Comparison of ENCODE assay signal across 8 mouse cellular contexts in genomic region chr4:95557333-95557956, GRCm38 (mm10). TPM values are rescaled to one million over a fixed set of nuclear protein-coding genes. Genes with fewer than 3 reads are reported as not detected.
DNase-seq lines count a peak whose midpoint lies in the region; ATAC-seq and TF ChIP-seq lines count a peak whose summit lies in the region.

TSS of gene Fggy (plus strand) at chr4:95557507.

- H3K9ac ChIP-seq in embryonic facial prominence, embryonic 15.5 days, result peak within 1 kb of the TSS; percentile 26; the same call in 1 of the 2 replicates
- H3K9ac ChIP-seq in heart, adult 2 months (ENCODE audit: low read depth, low read length), result peak within 1 kb of the TSS; percentile 72
- peak within 1 kb of the TSS; percentile 53 for H3K9ac ChIP-seq in limb, embryonic 11.5 days (ENCODE audit: low read length)
- peak within 1 kb of the TSS; percentile 50 for H3K9ac ChIP-seq in midbrain, embryonic 13.5 days (replicated peaks)

- ATAC-seq in embryonic facial prominence, embryonic 15.5 days (ENCODE audit: insufficient number of reproducible peaks, low FRiP score, low TSS enrichment, low read depth), result peak; percentile 100
- peak; percentile 100 for ATAC-seq in limb, embryonic 11.5 days (ENCODE audit: insufficient number of reproducible peaks, low FRiP score, low TSS enrichment, low read depth)
- ATAC-seq in midbrain, embryonic 13.5 days, result peak; percentile 100

- TF ChIP-seq CTCF in bone marrow macrophage, adult 2 months (IDR thresholded peaks at IDR 0.05; ENCODE audit: low read depth, low read length), result no peak
- peak; percentile 58 for TF ChIP-seq CTCF in heart, adult 2 months (IDR thresholded peaks at IDR 0.05)
- peak; percentile 32 for TF ChIP-seq CTCF in kidney, adult 2 months (conservative IDR thresholded peaks at IDR 0.05; ENCODE audit: insufficient read depth, insufficient read length, low read depth, low read length)
- peak; percentile 9; the same call in 1 of the 2 replicates for TF ChIP-seq CTCF in small intestine, adult 2 months (IDR thresholded peaks at IDR 0.05; ENCODE audit: extremely low read depth, insufficient read length, insufficient replicate concordance, low read depth, low read length)

- no peaks in the 10 kb centered on the region for H3K36me3 ChIP-seq in embryonic facial prominence, embryonic 15.5 days
- H3K36me3 ChIP-seq in heart, adult 2 months (ENCODE audit: control insufficient read depth, insufficient read depth, low read length), result peaks cover 5% of the 10 kb centered on the region; the same call in 1 of the 2 replicates
- H3K36me3 ChIP-seq in kidney, adult 2 months (ENCODE audit: control insufficient read depth, insufficient read depth, low read length), result no peaks in the 10 kb centered on the region
- no peaks in the 10 kb centered on the region for H3K36me3 ChIP-seq in limb, embryonic 11.5 days (ENCODE audit: control insufficient read depth, insufficient read depth, low read length)
- H3K36me3 ChIP-seq in midbrain, embryonic 13.5 days, result no peaks in the 10 kb centered on the region
- H3K36me3 ChIP-seq in small intestine, adult 2 months (ENCODE audit: control insufficient read depth, insufficient read depth, low read length), result no peaks in the 10 kb centered on the region

- intact Hi-C loops in heart, adult 2 months (cut with DNase I), result loop anchor here (5.0 kb wide), 5 partner anchors 70 to 395 kb away; no protein-coding TSS in a partner anchor

- H3K27ac ChIP-seq in bone marrow macrophage, adult 2 months (ENCODE audit: insufficient read depth, low read depth, low read length), result peak within 1 kb of the TSS; percentile 20
- H3K27ac ChIP-seq in embryonic facial prominence, embryonic 15.5 days (replicated peaks), result peak within 1 kb of the TSS; percentile 85
- H3K27ac ChIP-seq in heart, adult 2 months, result peak within 1 kb of the TSS; percentile 89
- peak within 1 kb of the TSS; percentile 47 for H3K27ac ChIP-seq in kidney, adult 2 months (ENCODE audit: insufficient read depth, low read depth, low read length)
- 0 out of 2 replicates have a peak within 1 kb of the TSS, but pooled peaks have one; percentile 33 for H3K27ac ChIP-seq in limb, embryonic 11.5 days (replicated peaks; ENCODE audit: low read depth, low read length)
- H3K27ac ChIP-seq in midbrain, embryonic 13.5 days, result peak within 1 kb of the TSS; percentile 65
- peak within 1 kb of the TSS; percentile 51 for H3K27ac ChIP-seq in small intestine, adult 2 months (ENCODE audit: insufficient read depth, low read depth, low read length)

- TF ChIP-seq POLR2A in bone marrow macrophage, adult 2 months (IDR thresholded peaks at IDR 0.05; ENCODE audit: borderline replicate concordance, low read depth, low read length), result peak; percentile 67; the same call in 1 of the 2 replicates
- TF ChIP-seq POLR2A in heart, adult 2 months (IDR thresholded peaks at IDR 0.05; ENCODE audit: insufficient read depth, low read depth, low read length), result peak; percentile 88
- peak; percentile 66 for TF ChIP-seq POLR2A in kidney, adult 2 months (IDR thresholded peaks at IDR 0.05; ENCODE audit: low read depth, low read length)
- peak; percentile 52; the same call in 1 of the 2 replicates for TF ChIP-seq POLR2A in small intestine, adult 2 months (IDR thresholded peaks at IDR 0.05; ENCODE audit: low read depth, low read length)

- H3K9me3 ChIP-seq in embryonic facial prominence, embryonic 15.5 days (replicated peaks), result no peaks in the 10 kb centered on the region
- H3K9me3 ChIP-seq in limb, embryonic 11.5 days (ENCODE audit: control insufficient read depth, low read length), result no peaks in the 10 kb centered on the region
- H3K9me3 ChIP-seq in midbrain, embryonic 13.5 days, result no peaks in the 10 kb centered on the region

- no peak for TF ChIP-seq EP300 in heart, adult 2 months (IDR thresholded peaks at IDR 0.05; ENCODE audit: insufficient read depth, low read depth, low read length)

- peak within 1 kb of the TSS; percentile 60 for H3K4me2 ChIP-seq in embryonic facial prominence, embryonic 15.5 days (replicated peaks)
- peak within 1 kb of the TSS; percentile 48 for H3K4me2 ChIP-seq in limb, embryonic 11.5 days (ENCODE audit: low read depth, severe bottlenecking)
- H3K4me2 ChIP-seq in midbrain, embryonic 13.5 days (replicated peaks), result peak within 1 kb of the TSS; percentile 52

- H3K79me2 ChIP-seq in heart, adult 2 months (replicated peaks; ENCODE audit: control insufficient read depth, insufficient read depth, low read length), result no peaks in the 10 kb centered on the region

- peaks cover 14% of the 10 kb centered on the region for H3K4me1 ChIP-seq in bone marrow macrophage, adult 2 months (ENCODE audit: control insufficient read depth, insufficient read depth, low read length)
- H3K4me1 ChIP-seq in embryonic facial prominence, embryonic 15.5 days, result peaks cover 16% of the 10 kb centered on the region
- H3K4me1 ChIP-seq in heart, adult 2 months (ENCODE audit: control insufficient read depth, insufficient read depth, low read length), result no peaks in the 10 kb centered on the region; the same call in 1 of the 2 replicates
- peaks cover 3% of the 10 kb centered on the region; the same call in 1 of the 2 replicates for H3K4me1 ChIP-seq in kidney, adult 2 months (ENCODE audit: control insufficient read depth, insufficient read depth, low read length)
- no peaks in the 10 kb centered on the region for H3K4me1 ChIP-seq in limb, embryonic 11.5 days (ENCODE audit: control insufficient read depth, insufficient read depth, low read length)
- H3K4me1 ChIP-seq in midbrain, embryonic 13.5 days (replicated peaks), result peaks cover 12% of the 10 kb centered on the region
- H3K4me1 ChIP-seq in small intestine, adult 2 months (ENCODE audit: control insufficient read depth, insufficient read depth, insufficient read length, low read length), result no peaks in the 10 kb centered on the region

- peak within 1 kb of the TSS; percentile 63 for H3K4me3 ChIP-seq in bone marrow macrophage, adult 2 months (ENCODE audit: insufficient read depth, low read length)
- peak within 1 kb of the TSS; percentile 42 for H3K4me3 ChIP-seq in embryonic facial prominence, embryonic 15.5 days (replicated peaks)
- peak within 1 kb of the TSS; percentile 56 for H3K4me3 ChIP-seq in heart, adult 2 months
- H3K4me3 ChIP-seq in kidney, adult 2 months (ENCODE audit: insufficient read depth, low read depth, low read length), result peak within 1 kb of the TSS; percentile 56
- H3K4me3 ChIP-seq in limb, embryonic 11.5 days (ENCODE audit: low read depth, low read length), result peak within 1 kb of the TSS; percentile 29
- peak within 1 kb of the TSS; percentile 40 for H3K4me3 ChIP-seq in midbrain, embryonic 13.5 days (replicated peaks)
- peak within 1 kb of the TSS; percentile 45 for H3K4me3 ChIP-seq in small intestine, adult 2 months (ENCODE audit: low read depth, low read length)

- WGBS in embryonic facial prominence, embryonic 15.5 days, result 23% methylated on average over 12 of the region's 12 CpGs
- WGBS in heart, adult 2 months, result 23% methylated on average over 12 of the region's 12 CpGs
- WGBS in kidney, adult 2 months, result 29% methylated on average over 12 of the region's 12 CpGs
- 25% methylated on average over 12 of the region's 12 CpGs for WGBS in limb, embryonic 11.5 days
- 26% methylated on average over 12 of the region's 12 CpGs for WGBS in midbrain, embryonic 13.5 days
- 20% methylated on average over 12 of the region's 12 CpGs for WGBS in small intestine, adult 2 months

- peak; percentile 90 for DNase-seq in 3134 (ENCODE audit: extremely low read depth, insufficient read length, low spot score)
- DNase-seq in heart, adult 2 months, result peak; percentile 97 to 99
- peak; percentile 99 for DNase-seq in kidney, adult 2 months
- DNase-seq in limb, embryonic 11.5 days (ENCODE audit: low spot score), result peak; percentile 97

- no peaks in the 10 kb centered on the region for H3K27me3 ChIP-seq in embryonic facial prominence, embryonic 15.5 days
- H3K27me3 ChIP-seq in heart, adult 2 months (ENCODE audit: control insufficient read depth, insufficient read depth, low read length), result no peaks in the 10 kb centered on the region
- H3K27me3 ChIP-seq in kidney, adult 2 months (replicated peaks; ENCODE audit: control insufficient read depth, insufficient read depth, low read length), result no peaks in the 10 kb centered on the region
- no peaks in the 10 kb centered on the region for H3K27me3 ChIP-seq in limb, embryonic 11.5 days (ENCODE audit: control insufficient read depth, insufficient read depth, low read length)
- H3K27me3 ChIP-seq in midbrain, embryonic 13.5 days, result no peaks in the 10 kb centered on the region
- H3K27me3 ChIP-seq in small intestine, adult 2 months (ENCODE audit: control insufficient read depth, insufficient read depth, low read length), result no peaks in the 10 kb centered on the region

RNA-seq across cellular contexts. Expression of gene Fggy, which starts in this region (rescaled TPM):
- polyA plus RNA-seq in bone marrow macrophage, adult 2 months (2012; ENCODE audit: insufficient read depth, insufficient read length, missing spikeins), result 18.8 and 19.0 TPM in 2 replicates
- polyA plus RNA-seq in embryonic facial prominence, embryonic 15.5 days (2015; fragmentation: Nextera tagmentation; extraction: Ambion mirVana), result 9.6 and 9.7 TPM in 2 replicates
- 1 to 10 TPM; 7.4 to 9.7 TPM for total RNA-seq in heart, adult 2 months (2021)
- 3.8 and 7.4 TPM in 2 replicates for polyA plus RNA-seq in heart, adult 2 months (2012; rRNA removed)
- 189 and 215 TPM in 2 replicates for polyA plus RNA-seq in kidney, adult 2 months (2012; rRNA removed)
- 8.4 and 9.8 TPM in 2 replicates for polyA plus RNA-seq in limb, embryonic 11.5 days (2014; fragmentation: Nextera tagmentation; extraction: Ambion mirVana)
- polyA plus RNA-seq in midbrain, embryonic 13.5 days (2015; fragmentation: Nextera tagmentation; extraction: Ambion mirVana), result 7.5 and 9.2 TPM in 2 replicates
- 0.52 and 0.60 TPM in 2 replicates for polyA plus RNA-seq in small intestine, adult 2 months (2012; rRNA removed)

Comparison
In these comparisons a context has a peak if more than half of its experiments do, and no peak if none do; other contexts are left out.
1. Peak in every context shown above with its lines: DNase-seq, ATAC-seq, H3K4me3 ChIP-seq and H3K27ac ChIP-seq.
2. H3K27ac ChIP-seq: peak in every context shown above with its lines; median percentile 89 in heart, adult 2 months; 85 in embryonic facial prominence, embryonic 15.5 days; 65 in midbrain, embryonic 13.5 days; 51 in small intestine, adult 2 months; 47 in kidney, adult 2 months; 33 in limb, embryonic 11.5 days; 20 in bone marrow macrophage, adult 2 months.